Mouse (Mus musculus): ENCODE results near the gene Smbd1. TPM values are rescaled to one million over a fixed set of nuclear protein-coding genes. Genes with fewer than 3 reads are reported as not detected.
A peak's percentile ranks its signal among the peaks of the same experiment; 100 is the strongest.

Smbd1 gene
- total RNA-seq, 2 experiments from 2014 or later, result not detected

DNA sequence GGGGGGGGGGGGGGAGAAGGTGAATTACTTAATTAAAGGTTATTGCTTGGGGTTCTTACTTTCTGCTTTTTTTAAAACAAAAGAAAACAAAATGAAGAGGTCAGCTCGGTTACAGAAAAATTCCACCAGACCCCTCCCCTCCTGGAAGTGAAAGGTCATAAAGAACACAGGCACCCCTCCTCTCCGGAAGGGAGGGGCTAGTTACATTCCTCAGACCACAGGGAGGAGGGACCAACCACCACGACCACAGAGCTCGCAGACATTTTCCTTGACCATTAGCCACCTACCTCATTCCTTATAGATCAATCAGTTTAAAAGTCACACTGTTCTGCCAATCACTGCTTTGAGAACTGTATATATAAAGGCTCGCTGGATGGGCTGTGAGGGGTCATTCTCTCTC lies 6.4 kb downstream of the Smbd1 start:
- Histone ChIP-seq H3K27ac (no peak overlapping the region), H3K4me3 (no peak overlapping the region)
- TF ChIP-seq CTCF (conservative IDR thresholded peaks at IDR 0.05), result no peak
- no peak for DNase-seq (ENCODE audit: low spot score in 2 of 2)

DNA sequence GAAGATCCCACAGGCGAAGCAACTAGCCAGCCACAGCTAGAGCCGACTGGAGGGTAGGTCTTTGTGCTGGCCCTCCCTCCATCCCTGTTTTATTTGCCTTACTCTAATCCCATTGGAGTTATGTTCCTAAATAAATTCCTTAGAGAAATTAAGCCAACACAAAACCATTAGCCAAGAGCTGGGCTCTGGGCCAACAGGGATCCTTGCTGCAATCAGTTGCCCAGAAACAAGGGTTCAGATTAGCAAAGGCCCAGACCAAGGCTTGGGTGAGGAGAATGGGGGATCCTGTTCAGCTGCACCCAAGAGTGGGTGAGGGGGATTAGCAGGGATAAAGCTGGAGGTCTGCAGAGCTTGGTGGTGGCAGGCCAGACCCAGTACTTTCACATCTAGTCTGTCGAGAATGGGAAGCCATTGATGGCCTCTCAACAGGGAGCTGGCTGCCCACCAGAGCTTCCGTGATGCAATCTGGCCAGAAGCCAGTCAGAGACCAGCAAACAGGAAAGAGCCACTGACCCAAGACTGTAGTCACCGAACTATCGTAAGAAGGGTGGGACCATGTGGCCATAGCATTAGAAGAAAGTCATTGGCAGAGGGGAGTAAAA lies 6.9 kb downstream of the Smbd1 start:
- no peak overlapping the region for H3K4me3 ChIP-seq
- no peak for TF ChIP-seq CTCF (conservative IDR thresholded peaks at IDR 0.05)
- no peak overlapping the region for H3K27ac ChIP-seq
- peak; percentile 42 to 56 for DNase-seq (ENCODE audit: low spot score in 2 of 2)

DNA sequence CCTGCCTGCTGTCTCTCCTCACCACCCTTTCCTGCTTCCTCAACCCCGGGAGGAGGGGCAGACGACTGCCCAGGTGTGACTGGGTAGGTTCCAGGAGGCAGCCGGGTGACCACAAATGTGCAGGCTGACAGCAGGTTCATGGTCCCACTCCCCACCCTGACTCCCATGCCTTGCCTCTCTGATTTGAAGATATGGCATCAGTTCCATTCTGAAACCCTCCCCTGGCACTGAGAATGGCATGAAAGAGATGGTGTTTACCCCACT lies 12.9 kb downstream of the Smbd1 start, which contains the start of gene Muc20:
TSS of gene Muc20 (minus strand) at position 10 of the 264 bp plus-strand sequence.
- Histone ChIP-seq H3K4me3 (no peak within 1 kb of the TSS), H3K27ac (no peak within 1 kb of the TSS)
- TF ChIP-seq CTCF (conservative IDR thresholded peaks at IDR 0.05), result no peak
- no peak for DNase-seq (ENCODE audit: low spot score in 2 of 2)

DNA sequence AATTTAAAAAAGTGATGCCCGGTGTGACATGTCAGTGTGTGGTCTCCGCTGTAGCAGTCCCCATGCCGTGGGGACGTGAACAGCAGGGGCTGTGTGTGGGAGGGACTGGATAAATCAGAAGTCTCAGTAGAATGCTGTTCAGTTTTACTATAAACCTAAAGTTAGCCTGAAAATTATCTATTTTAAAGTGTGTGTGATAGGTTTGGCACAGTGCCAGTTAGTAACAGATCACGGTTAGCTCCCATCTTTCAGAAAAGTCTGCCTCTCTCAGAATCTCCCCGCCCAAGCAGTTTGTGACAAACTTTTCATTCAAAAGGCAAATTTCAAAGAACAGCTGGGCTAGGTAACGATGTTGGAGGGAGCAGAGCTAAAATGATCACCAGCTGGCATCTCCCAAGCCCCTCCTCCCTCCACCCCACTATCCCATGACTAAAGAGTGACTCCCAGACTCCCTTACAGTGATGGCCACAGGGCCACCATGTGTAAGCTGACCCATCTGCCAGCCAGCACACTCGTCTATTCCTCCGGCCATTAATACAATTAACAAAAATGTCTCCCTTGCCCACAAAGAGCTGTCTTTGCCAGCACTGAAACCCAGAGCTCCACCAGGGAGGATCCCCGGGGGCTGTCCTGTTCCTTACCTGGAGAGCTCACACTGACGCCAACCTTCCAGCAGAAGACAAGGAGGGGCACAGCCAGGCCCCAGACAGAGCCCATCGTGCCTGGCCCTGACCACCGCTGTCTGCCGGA lies 13.4 kb downstream of the Smbd1 start:
- no peak for DNase-seq (ENCODE audit: low spot score in 2 of 2)

DNA sequence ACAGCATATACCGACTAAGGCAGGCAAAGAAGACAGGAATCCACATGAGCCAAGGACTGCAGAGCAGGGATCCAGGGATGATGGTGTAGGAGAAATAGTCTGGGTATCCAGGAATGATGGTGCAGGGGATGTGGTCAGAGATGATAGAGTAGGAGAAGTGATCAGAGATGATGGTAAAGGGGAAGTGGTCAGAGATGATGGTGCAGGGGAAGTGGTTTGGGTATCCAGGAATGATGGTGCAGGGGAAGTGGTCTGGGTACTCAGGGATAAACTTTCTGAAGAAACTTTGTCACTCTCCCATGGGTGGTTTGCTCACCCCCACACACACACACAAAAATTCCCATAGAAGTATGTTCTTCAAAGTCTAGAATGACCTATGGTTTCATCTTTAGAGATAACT lies 15.1 kb downstream of the Smbd1 start:
- no peak for DNase-seq (ENCODE audit: low spot score in 2 of 2)
- no peak overlapping the region for H3K4me3 ChIP-seq
- H3K27ac ChIP-seq, result no peak overlapping the region
- no peak for TF ChIP-seq CTCF (conservative IDR thresholded peaks at IDR 0.05)

More for the DNA sequence above, 13.4 kb downstream of the Smbd1 start:
- Histone ChIP-seq H3K27ac (no peak overlapping the region), H3K4me3 (no peak overlapping the region)
- TF ChIP-seq CTCF (conservative IDR thresholded peaks at IDR 0.05), result no peak

DNA sequence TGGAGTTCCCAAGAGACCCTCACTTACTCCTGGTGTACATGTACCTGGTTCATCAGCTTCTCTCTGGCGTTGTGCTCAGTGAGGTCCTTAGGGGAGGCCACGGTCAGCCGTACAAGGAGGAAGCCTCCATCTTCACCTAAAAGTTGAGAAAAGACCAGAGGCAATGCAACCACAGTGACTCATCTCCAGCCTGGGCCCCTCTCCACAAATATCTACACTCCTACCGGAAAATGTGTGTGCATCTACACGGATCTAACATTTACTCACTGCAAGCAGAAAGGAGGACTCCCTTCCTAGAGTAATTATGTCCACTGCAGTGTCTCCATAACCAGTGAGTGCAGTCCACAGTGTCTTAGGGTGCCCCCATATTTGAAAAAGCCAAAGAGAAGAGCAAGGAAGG lies 20.2 kb downstream of the Smbd1 start:
- TF ChIP-seq CTCF (conservative IDR thresholded peaks at IDR 0.05), result no peak
- Histone ChIP-seq H3K4me3 (no peak overlapping the region), H3K27ac (no peak overlapping the region)
- no peak for DNase-seq (ENCODE audit: low spot score in 2 of 2)

DNA sequence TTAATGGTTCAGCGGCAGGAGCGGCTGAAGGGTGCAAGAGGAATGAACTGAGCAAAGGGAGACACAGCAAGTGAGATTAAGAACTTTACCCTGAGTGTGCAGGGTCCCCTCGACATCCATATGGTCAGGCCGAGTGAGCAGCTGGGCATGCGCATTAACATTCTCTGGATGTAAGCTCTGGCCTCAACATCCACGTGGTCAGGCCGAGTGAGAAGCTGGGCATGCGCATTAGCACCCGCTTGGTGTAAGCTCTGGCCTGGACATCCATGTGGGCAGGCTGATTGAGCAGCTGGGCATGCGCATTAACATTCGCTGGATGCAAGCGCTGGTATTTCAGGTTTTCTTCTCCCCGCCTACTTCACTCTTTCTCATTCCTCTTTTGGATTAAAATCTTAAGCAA lies 25.4 kb downstream of the Smbd1 start:
- Histone ChIP-seq H3K27ac (no peak overlapping the region), H3K4me3 (no peak overlapping the region)
- TF ChIP-seq CTCF (conservative IDR thresholded peaks at IDR 0.05), result no peak
- DNase-seq (ENCODE audit: low spot score in 2 of 2), result peak in 1 of 2 experiments; percentile 42

DNA sequence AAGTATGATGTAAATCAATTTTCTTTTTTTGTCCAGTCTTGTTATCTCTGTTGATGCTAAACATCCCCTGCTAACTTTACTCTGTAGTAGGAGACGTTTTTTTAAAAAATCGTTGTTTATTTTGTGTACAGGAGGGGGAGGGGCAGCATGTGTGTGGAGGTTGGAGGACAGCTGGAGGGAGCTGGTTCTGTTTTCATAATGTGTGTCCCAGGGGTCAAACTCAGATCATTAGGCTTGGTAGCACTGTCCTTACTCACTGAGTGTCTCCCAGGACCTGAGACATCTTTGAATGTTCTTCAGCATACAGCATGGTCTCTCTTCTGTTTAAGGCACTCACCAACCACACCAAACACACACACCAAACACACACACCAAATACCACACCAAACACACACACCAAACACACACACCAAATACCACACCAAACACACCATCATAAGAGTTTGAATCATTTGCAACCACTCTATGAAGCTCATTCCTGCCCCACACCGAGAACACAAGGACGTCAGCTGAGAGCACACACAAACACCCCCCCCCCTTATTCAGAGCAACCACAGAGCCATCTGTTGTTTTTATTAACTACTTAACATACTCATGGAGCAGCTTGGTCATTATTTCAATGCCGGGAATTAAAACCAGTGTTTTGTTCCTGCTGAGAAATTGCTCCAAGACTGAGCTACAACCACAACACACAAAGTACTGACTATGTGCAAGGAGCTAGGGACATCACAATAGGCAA lies 26.8 kb downstream of the Smbd1 start:
- H3K4me3 ChIP-seq, result no peak overlapping the region
- H3K27ac ChIP-seq, result no peak overlapping the region
- DNase-seq (ENCODE audit: low spot score in 2 of 2), result no peak
- TF ChIP-seq CTCF (conservative IDR thresholded peaks at IDR 0.05), result no peak

GRCm38 (mm10) chr16:32778956-32779355 lies 31.3 kb downstream of the Smbd1 start:
- no peak for DNase-seq (ENCODE audit: low spot score in 2 of 2)
- Histone ChIP-seq H3K4me3 (no peak overlapping the region), H3K27ac (no peak overlapping the region)
- TF ChIP-seq CTCF (conservative IDR thresholded peaks at IDR 0.05), result no peak

- TF ChIP-seq CTCF (conservative IDR thresholded peaks at IDR 0.05), result no peak
- DNase-seq (ENCODE audit: low spot score in 2 of 2), result no peak
- H3K4me3 ChIP-seq, result no peak overlapping the region
- H3K27ac ChIP-seq, result no peak overlapping the region
These were observed 33.6 kb downstream of the Smbd1 start for GRCm38 (mm10) chr16:32776676-32777075.

DNA sequence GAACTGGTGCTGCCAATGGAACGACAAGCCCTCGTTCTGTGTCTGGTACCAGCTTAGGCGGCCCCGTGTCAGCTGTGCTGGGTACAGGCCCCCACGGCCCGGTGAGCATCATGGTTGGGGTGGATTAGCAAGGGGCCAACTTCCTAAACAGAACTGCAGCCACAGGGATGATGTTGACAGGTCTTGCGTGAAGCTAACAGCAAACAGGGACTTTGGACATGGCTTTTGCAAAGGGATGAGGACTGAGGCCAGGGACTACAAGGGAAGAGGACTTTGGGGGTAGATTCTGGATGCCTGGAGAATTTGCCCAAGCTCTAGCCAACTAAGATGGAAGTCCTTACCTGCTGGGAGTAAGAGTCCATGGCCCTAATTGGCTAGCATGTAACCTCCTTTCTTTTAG lies 43.4 kb downstream of the Smbd1 start:
- no peak overlapping the region for H3K4me3 ChIP-seq
- no peak for DNase-seq (ENCODE audit: low spot score in 2 of 2)
- H3K27ac ChIP-seq, result no peak overlapping the region
- TF ChIP-seq CTCF (conservative IDR thresholded peaks at IDR 0.05), result no peak

DNA sequence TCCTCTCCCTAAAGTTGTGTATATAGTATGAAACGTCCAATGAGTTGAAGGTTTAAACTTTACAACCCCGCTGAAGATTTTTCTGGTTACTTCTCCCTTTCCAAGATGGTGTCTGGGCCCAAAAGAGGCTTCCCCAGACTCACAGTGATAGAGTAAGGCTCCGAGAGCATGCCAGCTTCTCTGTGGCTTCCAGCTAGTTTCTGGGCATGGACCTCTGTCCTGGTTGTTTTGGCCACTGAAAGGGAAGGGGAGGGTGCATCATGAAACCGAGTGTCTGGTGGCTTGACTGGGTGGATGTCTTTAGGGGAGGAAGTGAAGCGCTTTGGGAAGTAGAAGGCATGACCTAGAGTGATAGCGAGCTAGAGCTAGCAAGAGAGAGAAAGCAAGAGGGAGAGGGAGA lies 45.3 kb downstream of the Smbd1 start:
- no peak for TF ChIP-seq CTCF (conservative IDR thresholded peaks at IDR 0.05)
- Histone ChIP-seq H3K27ac (no peak overlapping the region), H3K4me3 (no peak overlapping the region)
- no peak for DNase-seq (ENCODE audit: low spot score in 2 of 2)

DNA sequence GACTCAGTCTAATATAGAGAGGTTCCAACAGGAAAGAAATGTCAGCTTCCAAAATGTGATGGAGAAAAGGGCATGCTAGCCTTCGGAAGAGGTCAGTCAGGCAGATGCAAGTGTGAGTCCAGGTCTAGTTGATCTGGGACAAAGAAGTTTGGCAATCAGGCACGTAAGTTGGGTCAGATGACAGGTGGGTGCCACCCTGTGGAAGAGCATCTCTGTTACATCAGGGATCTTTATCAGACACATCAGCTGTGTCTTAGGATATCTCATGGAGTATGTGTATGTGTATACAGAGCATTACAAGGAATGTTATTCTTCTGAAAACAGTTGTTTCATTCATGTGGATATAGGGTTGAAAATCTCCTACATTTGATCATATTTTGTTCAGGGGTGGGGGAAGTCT lies 45.7 kb downstream of the Smbd1 start:
- H3K27ac ChIP-seq, result no peak overlapping the region
- DNase-seq (ENCODE audit: low spot score in 2 of 2), result no peak
- H3K4me3 ChIP-seq, result no peak overlapping the region
- TF ChIP-seq CTCF (conservative IDR thresholded peaks at IDR 0.05), result no peak

Other genes starting within 250 kb of the Smbd1 start
- 10 to 100 TPM; 70.3 to 72.3 TPM for gene Tfrc, start 201.6 kb downstream of the Smbd1 start, total RNA-seq (2021)
- gene Tnk2, start 166.6 kb downstream of the Smbd1 start, total RNA-seq (2021), result 100 to 1,000 TPM; 210 to 212 TPM
- not detected for gene Muc4, start 74.6 kb downstream of the Smbd1 start, total RNA-seq (2021)
- not detected for gene Muc20, start 13.0 kb downstream of the Smbd1 start, total RNA-seq (2021)
- 100 to 1,000 TPM; 110 TPM for gene Fyttd1, start 67.0 kb upstream of the Smbd1 start, total RNA-seq (2021)
- gene Rubcn, start 67.3 kb upstream of the Smbd1 start, total RNA-seq (2021), result 10 to 100 TPM; 59.2 to 59.3 TPM
- 10 to 100 TPM; 41.0 to 48.2 TPM for gene Lrch3, start 103.6 kb upstream of the Smbd1 start, total RNA-seq (2021)
- 1 to 10 TPM; 4.8 to 5.4 TPM for gene Iqcg, start 245.7 kb upstream of the Smbd1 start, total RNA-seq (2021)
- gene Rpl35a, start 246.0 kb upstream of the Smbd1 start, total RNA-seq (2021), result 100 to 1,000 TPM; 323 to 325 TPM

Measured in layer of hippocampus, adult 2 months (tissue).